Mouse (Mus musculus): ENCODE results near the gene Erich2.

Gene Erich2

GRCm38 (mm10) chr2:70508496-70508895 lies at the start of gene Erich2:
TSS of gene Erich2 (plus strand) at chr2:70508819.
- DNase-seq: no peak

GRCm38 (mm10) chr2:70463606-70464005 lies 45.0 kb upstream of the Erich2 start:
- DNase-seq: no peak

DNA sequence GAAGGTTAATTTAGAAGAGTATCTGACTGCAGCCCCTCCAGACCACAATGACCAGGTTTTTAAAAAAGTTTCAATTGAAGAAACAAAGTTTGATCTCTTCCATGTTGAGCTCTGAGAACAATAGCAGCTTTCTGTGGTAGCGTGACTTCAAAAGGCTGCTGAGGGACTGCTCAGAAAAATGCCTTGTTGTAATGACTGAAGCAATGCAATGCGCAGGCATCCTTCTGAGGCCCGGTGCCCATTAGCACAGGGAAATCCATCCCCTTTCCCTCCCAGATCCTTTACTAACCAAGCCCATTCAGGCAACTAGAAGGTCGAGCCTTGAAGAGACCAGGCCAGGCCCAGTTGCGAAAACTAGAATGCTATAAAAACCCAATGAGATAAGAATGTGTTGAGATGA lies 37.5 kb upstream of the Erich2 start:
- DNase-seq: no peak

GRCm38 (mm10) chr2:70471861-70472620 lies 36.6 kb upstream of the Erich2 start:
- DNase-seq: peak; percentile 40 to 65

DNA sequence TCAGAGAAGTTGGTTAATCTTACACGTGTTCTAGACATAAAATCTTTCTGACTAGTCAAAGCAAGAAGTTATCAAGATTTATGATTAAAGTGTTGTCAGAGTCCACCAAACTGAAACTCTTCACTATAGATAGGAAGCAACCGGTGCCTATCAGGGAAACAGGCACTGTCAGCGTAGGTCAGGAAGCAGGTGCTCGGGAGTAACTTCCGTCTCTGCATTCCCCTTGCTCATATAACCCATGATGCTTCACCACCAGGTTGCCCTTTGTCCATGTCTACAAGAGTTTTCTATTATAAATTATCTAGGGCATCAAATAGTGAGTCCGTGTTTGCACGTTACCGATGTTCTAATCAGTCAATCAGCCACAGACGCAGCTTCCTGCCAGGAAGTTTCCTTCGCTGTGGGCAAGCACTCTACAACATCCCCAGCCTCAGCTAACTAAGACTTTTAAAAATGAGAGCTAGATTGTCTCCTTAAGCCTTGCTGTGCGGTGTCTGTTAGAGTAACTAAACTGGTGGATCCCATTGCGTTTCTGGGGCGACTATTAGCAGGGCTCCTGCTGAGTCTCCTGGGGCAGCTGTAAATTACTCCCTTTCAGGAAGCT lies 10.8 kb upstream of the Erich2 start:
- DNase-seq: no peak

- DNase-seq: no peak
Observed at GRCm38 (mm10) chr2:70503436-70503835, 5.2 kb upstream of the Erich2 start.

- DNase-seq: no peak
Observed at GRCm38 (mm10) chr2:70505229-70505628, 3.4 kb upstream of the Erich2 start.

- DNase-seq: no peak
Observed at GRCm38 (mm10) chr2:70505896-70506295, 2.7 kb upstream of the Erich2 start.

GRCm38 (mm10) chr2:70506372-70506771 lies 2.2 kb upstream of the Erich2 start:
- DNase-seq: peak; percentile 15 to 53

DNA sequence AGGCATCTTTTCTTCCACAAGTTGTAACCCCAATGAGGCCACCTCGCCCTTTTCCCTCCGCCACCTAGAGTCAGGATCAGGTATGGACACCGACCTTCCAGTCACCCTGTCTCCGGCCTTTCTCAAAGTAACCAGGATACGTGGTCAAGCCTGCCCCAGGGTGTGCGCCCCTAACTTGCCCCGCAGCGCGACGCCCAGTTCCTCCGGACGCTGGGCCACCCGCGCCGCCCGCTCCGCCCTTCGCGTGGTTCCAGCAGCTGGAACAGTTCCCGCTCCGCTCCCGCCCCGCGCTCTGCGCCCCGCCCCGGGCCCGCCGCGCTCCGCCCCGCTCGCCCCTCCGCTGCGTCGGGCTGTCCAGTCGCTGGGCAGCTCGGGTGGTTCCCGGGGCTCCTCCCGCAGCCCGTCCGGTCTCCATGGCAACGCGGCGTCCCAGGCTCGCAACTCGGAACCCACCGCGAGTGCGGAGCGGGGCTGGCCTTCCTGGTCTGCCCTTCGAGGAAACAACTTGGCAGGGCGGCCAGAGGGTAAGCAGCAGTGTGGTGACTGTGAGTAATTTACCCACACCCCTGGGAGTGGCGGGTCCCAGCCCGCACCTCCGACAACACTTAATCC lies 508 bp downstream of the Erich2 start:
- peak; percentile 91 to 95 for DNase-seq

DNA sequence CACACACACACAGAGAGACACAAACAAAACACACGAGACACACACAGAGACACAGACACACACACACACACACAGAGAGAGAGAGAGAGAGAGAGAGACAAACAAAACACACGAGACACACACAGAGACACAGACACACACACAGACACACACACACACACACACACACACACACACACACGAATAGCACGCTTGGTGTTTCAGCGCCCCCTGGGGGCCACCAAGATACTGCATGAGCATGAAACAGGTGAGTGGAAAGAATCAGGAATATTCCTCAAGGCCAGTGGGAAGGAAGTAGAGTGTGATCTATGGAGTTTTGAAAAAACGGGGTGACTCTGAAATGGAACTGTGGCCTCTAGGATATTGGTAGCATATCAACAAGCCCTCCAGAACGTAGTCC lies 29.7 kb downstream of the Erich2 start:
- peak; percentile 44 to 78 for DNase-seq

DNA sequence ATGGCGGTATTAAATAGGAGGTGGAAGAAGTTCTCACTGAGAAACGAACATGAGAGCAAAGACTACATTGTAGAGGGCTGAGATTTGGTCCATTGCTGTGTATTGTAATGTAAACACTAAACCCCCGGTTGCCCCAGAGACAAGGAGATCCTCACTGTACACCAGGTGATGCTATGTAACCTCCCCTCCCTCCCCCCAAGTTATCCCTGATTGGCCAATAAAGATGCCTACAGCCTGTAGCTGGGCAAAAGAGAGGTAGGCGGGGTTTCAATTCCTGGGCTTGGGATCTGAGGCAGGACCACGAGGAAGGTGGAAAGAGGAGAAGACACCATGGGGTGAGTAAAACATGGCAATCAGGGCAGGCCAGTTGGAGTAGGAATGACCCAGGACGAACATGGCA lies 42.1 kb downstream of the Erich2 start:
- DNase-seq: no peak

DNA sequence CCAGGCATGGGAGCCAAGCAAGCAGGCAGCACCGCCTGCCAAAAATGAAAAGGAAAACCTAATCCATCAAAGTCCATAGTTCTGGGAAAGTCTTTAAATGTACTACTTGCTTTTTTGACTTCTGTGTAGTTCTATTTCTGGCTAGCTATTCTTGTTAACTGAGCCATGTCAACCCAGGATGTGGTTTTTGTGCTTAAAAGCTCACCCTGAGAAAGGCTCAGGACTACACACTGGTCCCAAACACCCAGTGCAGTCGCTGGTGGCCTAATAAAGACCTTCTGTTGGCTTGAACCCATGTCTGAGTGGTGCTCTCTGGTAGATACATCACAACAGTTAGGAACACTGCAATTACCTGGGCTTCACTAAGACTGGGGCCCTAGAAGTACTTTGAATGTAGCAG lies 42.8 kb downstream of the Erich2 start:
- no peak for DNase-seq

GRCm38 (mm10) chr2:70552067-70552598 lies 43.5 kb downstream of the Erich2 start:
- no peak for DNase-seq

GRCm38 (mm10) chr2:70552772-70553171 lies 44.2 kb downstream of the Erich2 start, which contains the start of gene Gad1:
TSS of gene Gad1 (plus strand) at chr2:70553072.
- no peak for DNase-seq

GRCm38 (mm10) chr2:70553826-70554225 lies 45.2 kb downstream of the Erich2 start:
- DNase-seq: no peak

DNA sequence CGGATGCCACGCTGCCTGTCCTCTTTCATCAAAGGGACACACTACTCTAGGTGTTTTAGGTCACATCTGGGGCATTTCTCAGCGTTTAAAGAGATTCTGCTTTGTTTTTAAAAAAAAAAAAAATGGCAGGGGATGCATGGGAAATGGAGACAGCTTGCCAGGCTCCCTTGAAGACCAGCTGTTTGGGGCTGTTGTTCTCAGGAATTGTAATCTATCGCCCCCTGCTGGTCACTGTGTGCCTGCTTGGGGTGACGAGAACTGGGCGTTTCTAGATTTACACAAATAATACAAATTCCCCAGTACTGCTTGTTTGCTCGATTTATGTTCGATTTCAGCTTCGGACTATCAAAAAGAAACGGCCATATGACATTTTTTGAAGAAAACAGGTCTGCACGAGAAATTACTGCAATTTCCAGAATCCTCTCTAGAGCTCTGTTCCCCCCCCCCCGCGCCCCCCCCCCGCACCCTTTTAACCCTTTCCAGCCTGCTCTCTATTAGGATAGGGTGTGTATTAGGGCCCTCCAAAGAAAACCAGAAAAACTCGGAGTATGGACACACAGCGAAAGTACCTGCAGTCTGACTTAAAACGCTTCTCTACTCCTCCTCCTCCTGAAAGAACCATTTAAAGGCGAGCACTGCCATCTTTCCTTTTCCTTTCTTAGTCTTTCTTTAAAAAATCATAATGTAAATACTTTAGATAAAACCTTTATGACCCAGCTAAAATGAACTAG lies 49.7 kb downstream of the Erich2 start:
- peak; percentile 79 to 89 for DNase-seq

- DNase-seq: no peak
Observed at GRCm38 (mm10) chr2:70558843-70559451, 50.3 kb downstream of the Erich2 start.

DNA sequence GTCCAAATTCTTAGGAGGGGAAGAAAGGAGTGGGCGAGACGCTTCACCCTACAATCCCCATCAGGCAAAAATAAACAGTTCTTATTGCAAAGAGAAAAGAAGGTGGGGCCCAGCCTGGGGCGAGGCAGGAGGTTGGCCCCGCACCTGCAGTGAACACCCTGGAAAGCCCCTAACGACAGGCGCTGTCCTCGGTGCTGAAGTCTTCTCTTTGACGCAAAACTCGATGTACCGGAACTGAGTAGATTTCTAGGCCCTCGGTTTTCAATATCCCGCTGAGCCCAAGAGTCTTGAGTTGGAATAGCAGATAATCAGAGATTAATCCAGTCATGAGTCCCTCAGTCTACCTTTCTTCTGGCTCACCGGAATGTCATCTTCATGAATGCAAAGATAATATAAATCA lies 50.9 kb downstream of the Erich2 start:
- peak; percentile 73 to 81 for DNase-seq

GRCm38 (mm10) chr2:70561077-70561795 lies 52.6 kb downstream of the Erich2 start:
- DNase-seq: peak in 1 of 2 experiments; percentile 56

GRCm38 (mm10) chr2:70562011-70562491 lies 53.4 kb downstream of the Erich2 start:
- no peak for DNase-seq

- DNase-seq: no peak
Observed at GRCm38 (mm10) chr2:70562611-70562980, 54.0 kb downstream of the Erich2 start.

Measured in kidney, postnatal 25 days (tissue).